Mouse (Mus musculus) adrenal gland, postnatal 4 days (tissue): Measurements from ENCODE around the gene Gm45233. TPM values are rescaled to one million over a fixed set of nuclear protein-coding genes. Genes with fewer than 3 reads are reported as not detected.

ENCODE experiments used
- DNase-seq, 2 experiments: peaks; one replicate each; pipeline ENCODE4 v3.0.0; 2021 to 2022; ENCODE audit warnings: low spot score in 2 of 2, mixed read lengths in 2 of 2
- total RNA-seq, 2 experiments: library from RNA; stranded (reverse); gene quantifications; 2 replicates each; pipeline ENCODE4 v1.2.3; 2021

Gm45233 gene
- total RNA-seq, 2 experiments from 2014 or later, result 2.1 to 2.7 TPM

- DNase-seq, result no peak
These were observed 3.9 kb downstream of the Gm45233 start for GRCm38 (mm10) chr7:43447801-43448200.

GRCm38 (mm10) chr7:43448246-43448645 lies 4.3 kb downstream of the Gm45233 start:
- DNase-seq, result no peak

- no peak for DNase-seq
These were observed 5.9 kb downstream of the Gm45233 start for GRCm38 (mm10) chr7:43449811-43450210.

GRCm38 (mm10) chr7:43451726-43452125 lies 7.8 kb downstream of the Gm45233 start:
- DNase-seq, result no peak

GRCm38 (mm10) chr7:43452609-43453008 lies 8.7 kb downstream of the Gm45233 start:
- DNase-seq, result no peak

- no peak for DNase-seq
These were observed 9.8 kb downstream of the Gm45233 start for GRCm38 (mm10) chr7:43453599-43454355.

- no peak for DNase-seq
These were observed 10.4 kb downstream of the Gm45233 start for GRCm38 (mm10) chr7:43454371-43454770.

- no peak for DNase-seq
These were observed 18.9 kb downstream of the Gm45233 start, which contains the start of gene Vsig10l for GRCm38 (mm10) chr7:43462851-43463250. TSS of gene Vsig10l (plus strand) at chr7:43463151.

GRCm38 (mm10) chr7:43463976-43464375 lies 20.0 kb downstream of the Gm45233 start:
- DNase-seq, result no peak

GRCm38 (mm10) chr7:43464864-43465343 lies 21.0 kb downstream of the Gm45233 start:
- DNase-seq, result no peak

GRCm38 (mm10) chr7:43465344-43466098 lies 21.6 kb downstream of the Gm45233 start:
- DNase-seq, result peak; percentile 46 to 76

- peak; percentile 64 to 69 for DNase-seq
These were observed 22.3 kb downstream of the Gm45233 start for GRCm38 (mm10) chr7:43466099-43466694.

GRCm38 (mm10) chr7:43470373-43470772 lies 26.4 kb downstream of the Gm45233 start:
- DNase-seq, result no peak

- DNase-seq, result no peak
These were observed 31.8 kb downstream of the Gm45233 start for GRCm38 (mm10) chr7:43475706-43476105.

- no peak for DNase-seq
These were observed 32.4 kb downstream of the Gm45233 start for GRCm38 (mm10) chr7:43476376-43476775.

GRCm38 (mm10) chr7:43481191-43481590 lies 37.3 kb downstream of the Gm45233 start:
- no peak for DNase-seq

GRCm38 (mm10) chr7:43482090-43482716 lies 38.3 kb downstream of the Gm45233 start:
- DNase-seq, result no peak

GRCm38 (mm10) chr7:43483236-43483635 lies 39.3 kb downstream of the Gm45233 start:
- no peak for DNase-seq

GRCm38 (mm10) chr7:43488646-43489045 lies 44.7 kb downstream of the Gm45233 start:
- no peak for DNase-seq

- DNase-seq, result no peak
These were observed 45.8 kb downstream of the Gm45233 start, which contains the start of gene Iglon5 for GRCm38 (mm10) chr7:43489631-43490125. TSS of gene Iglon5 (minus strand) at chr7:43490075.

- no peak for DNase-seq
These were observed 46.3 kb downstream of the Gm45233 start for GRCm38 (mm10) chr7:43490182-43490584.
